Mouse (Mus musculus): ENCODE data around the gene Snrpa. TPM values are rescaled to one million over a fixed set of nuclear protein-coding genes. Genes with fewer than 3 reads are reported as not detected.

Gene Snrpa
- polyA plus RNA-seq, 1 experiment from 2014 or later: 363 TPM

GRCm38 (mm10) chr7:27166614-27167474, 29.2 kb downstream of the Snrpa start, which contains the start of gene Egln2:
TSS of gene Egln2 (minus strand) at chr7:27166802.
- H3K27me3 ChIP-seq (ENCODE audit: control insufficient read depth, insufficient read depth, low read length): no peaks in the 10 kb centered on the region
- WGBS: 2% methylated on average over 44 of the region's 61 CpGs
- H3K4me1 ChIP-seq (ENCODE audit: control insufficient read depth, insufficient read depth, low read length): peaks cover 20% of the 10 kb centered on the region
- peak within 1 kb of the TSS; percentile 87 for H3K9ac ChIP-seq (ENCODE audit: low read length)
- H3K27ac ChIP-seq (ENCODE audit: low read depth, low read length): peak within 1 kb of the TSS; percentile 94
- DNase-seq (ENCODE audit: low spot score) (peak; percentile 94), ATAC-seq (ENCODE audit: insufficient read depth, low FRiP score, low TSS enrichment) (peak; percentile 77)
- H3K9me3 ChIP-seq (ENCODE audit: control insufficient read depth, low read length): no peaks in the 10 kb centered on the region
- 0 out of 2 replicates have a peak, but pooled peaks cover 2% of the 10 kb centered on the region for H3K36me3 ChIP-seq (ENCODE audit: control insufficient read depth, insufficient read depth, low read length)
- H3K4me3 ChIP-seq (ENCODE audit: low read depth, low read length): peak within 1 kb of the TSS; percentile 72
- peak within 1 kb of the TSS; percentile 63 for H3K4me2 ChIP-seq (ENCODE audit: low read depth)

GRCm38 (mm10) chr7:27166229-27166613, 29.9 kb downstream of the Snrpa start:
- H3K9me3 ChIP-seq (ENCODE audit: control insufficient read depth, low read length): no peaks in the 10 kb centered on the region
- H3K4me1 ChIP-seq (ENCODE audit: control insufficient read depth, insufficient read depth, low read length): peaks cover 20% of the 10 kb centered on the region
- no peaks in the 10 kb centered on the region for H3K27me3 ChIP-seq (ENCODE audit: control insufficient read depth, insufficient read depth, low read length)
- H3K4me3 ChIP-seq (ENCODE audit: low read depth, low read length): peak overlapping the region; percentile 72
- peak overlapping the region; percentile 87 for H3K9ac ChIP-seq (ENCODE audit: low read length)
- H3K4me2 ChIP-seq (ENCODE audit: low read depth): peak overlapping the region; percentile 63
- under 1% methylated on average over 39 of the region's 43 CpGs for WGBS
- ATAC-seq (ENCODE audit: insufficient read depth, low FRiP score, low TSS enrichment) (peak; percentile 73), DNase-seq (ENCODE audit: low spot score) (peak; percentile 89)
- H3K27ac ChIP-seq (ENCODE audit: low read depth, low read length): peak overlapping the region; percentile 94
- H3K36me3 ChIP-seq (ENCODE audit: control insufficient read depth, insufficient read depth, low read length): 0 out of 2 replicates have a peak, but pooled peaks cover 3% of the 10 kb centered on the region

- 8% methylated on average over 8 of the region's 8 CpGs for WGBS
- ATAC-seq (ENCODE audit: insufficient read depth, low FRiP score, low TSS enrichment): no peak
- Histone ChIP-seq H3K9me3 (ENCODE audit: control insufficient read depth, low read length) (no peaks in the 10 kb centered on the region), H3K27ac (ENCODE audit: low read depth, low read length) (peak overlapping the region; percentile 94), H3K36me3 (ENCODE audit: control insufficient read depth, insufficient read depth, low read length) (0 out of 2 replicates have a peak, but pooled peaks cover 3% of the 10 kb centered on the region), H3K27me3 (ENCODE audit: control insufficient read depth, insufficient read depth, low read length) (no peaks in the 10 kb centered on the region), H3K4me3 (ENCODE audit: low read depth, low read length) (peak overlapping the region; percentile 72), H3K4me1 (ENCODE audit: control insufficient read depth, insufficient read depth, low read length) (peaks cover 20% of the 10 kb centered on the region), H3K9ac (ENCODE audit: low read length) (peak overlapping the region; percentile 87), H3K4me2 (ENCODE audit: low read depth) (peak overlapping the region; percentile 63)
- DNase-seq (ENCODE audit: low spot score): peak; percentile 10
Observed at GRCm38 (mm10) chr7:27165696-27166095, 30.4 kb downstream of the Snrpa start.

- H3K4me1 ChIP-seq (ENCODE audit: control insufficient read depth, insufficient read depth, low read length): peaks cover 20% of the 10 kb centered on the region
- peak overlapping the region; percentile 87 for H3K9ac ChIP-seq (ENCODE audit: low read length)
- ATAC-seq (ENCODE audit: insufficient read depth, low FRiP score, low TSS enrichment): no peak
- H3K4me3 ChIP-seq (ENCODE audit: low read depth, low read length): peak overlapping the region; percentile 72
- H3K9me3 ChIP-seq (ENCODE audit: control insufficient read depth, low read length): no peaks in the 10 kb centered on the region
- H3K4me2 ChIP-seq (ENCODE audit: low read depth): peak overlapping the region; percentile 63
- H3K27me3 ChIP-seq (ENCODE audit: control insufficient read depth, insufficient read depth, low read length): no peaks in the 10 kb centered on the region
- 74% methylated on average over 23 of the region's 23 CpGs for WGBS
- peak; percentile 9 for DNase-seq (ENCODE audit: low spot score)
- H3K27ac ChIP-seq (ENCODE audit: low read depth, low read length): no peak overlapping the region
- 0 out of 2 replicates have a peak, but pooled peaks cover 3% of the 10 kb centered on the region for H3K36me3 ChIP-seq (ENCODE audit: control insufficient read depth, insufficient read depth, low read length)
Observed at GRCm38 (mm10) chr7:27165007-27165655, 30.9 kb downstream of the Snrpa start.

GRCm38 (mm10) chr7:27164112-27164947, 31.7 kb downstream of the Snrpa start:
- Histone ChIP-seq H3K27ac (ENCODE audit: low read depth, low read length) (no peak overlapping the region), H3K27me3 (ENCODE audit: control insufficient read depth, insufficient read depth, low read length) (no peaks in the 10 kb centered on the region), H3K4me3 (ENCODE audit: low read depth, low read length) (peak overlapping the region; percentile 13; the same call in 1 of the 2 replicates), H3K4me1 (ENCODE audit: control insufficient read depth, insufficient read depth, low read length) (peaks cover 20% of the 10 kb centered on the region), H3K9ac (ENCODE audit: low read length) (peak overlapping the region; percentile 87), H3K4me2 (ENCODE audit: low read depth) (peak overlapping the region; percentile 63), H3K36me3 (ENCODE audit: control insufficient read depth, insufficient read depth, low read length) (0 out of 2 replicates have a peak, but pooled peaks cover 3% of the 10 kb centered on the region), H3K9me3 (ENCODE audit: control insufficient read depth, low read length) (no peaks in the 10 kb centered on the region)
- WGBS: 87% methylated on average over 33 of the region's 33 CpGs
- DNase-seq (ENCODE audit: low spot score): peak; percentile 9
- ATAC-seq (ENCODE audit: insufficient read depth, low FRiP score, low TSS enrichment): no peak

GRCm38 (mm10) chr7:27163450-27163805, 32.6 kb downstream of the Snrpa start:
- Histone ChIP-seq H3K27ac (ENCODE audit: low read depth, low read length) (no peak overlapping the region), H3K9ac (ENCODE audit: low read length) (no peak overlapping the region; the same call in 1 of the 2 replicates), H3K4me1 (ENCODE audit: control insufficient read depth, insufficient read depth, low read length) (peaks cover 20% of the 10 kb centered on the region), H3K9me3 (ENCODE audit: control insufficient read depth, low read length) (no peaks in the 10 kb centered on the region), H3K4me2 (ENCODE audit: low read depth) (peak overlapping the region; percentile 63; the same call in 1 of the 2 replicates), H3K36me3 (ENCODE audit: control insufficient read depth, insufficient read depth, low read length) (peaks cover 9% of the 10 kb centered on the region), H3K27me3 (ENCODE audit: control insufficient read depth, insufficient read depth, low read length) (no peaks in the 10 kb centered on the region), H3K4me3 (ENCODE audit: low read depth, low read length) (no peak overlapping the region)
- ATAC-seq (ENCODE audit: insufficient read depth, low FRiP score, low TSS enrichment) (no peak), DNase-seq (ENCODE audit: low spot score) (no peak)
- 86% methylated on average over 5 of the region's 5 CpGs for WGBS

- H3K9me3 ChIP-seq (ENCODE audit: control insufficient read depth, low read length): no peaks in the 10 kb centered on the region
- peaks cover 13% of the 10 kb centered on the region for H3K36me3 ChIP-seq (ENCODE audit: control insufficient read depth, insufficient read depth, low read length)
- H3K27me3 ChIP-seq (ENCODE audit: control insufficient read depth, insufficient read depth, low read length): no peaks in the 10 kb centered on the region
- 95% methylated on average over 5 of the region's 5 CpGs for WGBS
- DNase-seq (ENCODE audit: low spot score) (no peak), ATAC-seq (ENCODE audit: insufficient read depth, low FRiP score, low TSS enrichment) (no peak)
- H3K4me1 ChIP-seq (ENCODE audit: control insufficient read depth, insufficient read depth, low read length): peaks cover 20% of the 10 kb centered on the region
- H3K4me2 ChIP-seq (ENCODE audit: low read depth): no peak overlapping the region
- no peak overlapping the region for H3K27ac ChIP-seq (ENCODE audit: low read depth, low read length)
- H3K9ac ChIP-seq (ENCODE audit: low read length): no peak overlapping the region
- no peak overlapping the region for H3K4me3 ChIP-seq (ENCODE audit: low read depth, low read length)
Observed at GRCm38 (mm10) chr7:27162780-27163449, 33.2 kb downstream of the Snrpa start.

GRCm38 (mm10) chr7:27161744-27162143, 34.3 kb downstream of the Snrpa start:
- DNase-seq (ENCODE audit: low spot score) (no peak), ATAC-seq (ENCODE audit: insufficient read depth, low FRiP score, low TSS enrichment) (no peak)
- H3K4me1 ChIP-seq (ENCODE audit: control insufficient read depth, insufficient read depth, low read length): peaks cover 20% of the 10 kb centered on the region
- 77% methylated on average over 4 of the region's 4 CpGs for WGBS
- H3K9ac ChIP-seq (ENCODE audit: low read length): no peak overlapping the region
- no peaks in the 10 kb centered on the region for H3K27me3 ChIP-seq (ENCODE audit: control insufficient read depth, insufficient read depth, low read length)
- H3K27ac ChIP-seq (ENCODE audit: low read depth, low read length): no peak overlapping the region
- H3K9me3 ChIP-seq (ENCODE audit: control insufficient read depth, low read length): no peaks in the 10 kb centered on the region
- H3K36me3 ChIP-seq (ENCODE audit: control insufficient read depth, insufficient read depth, low read length): peaks cover 17% of the 10 kb centered on the region
- H3K4me2 ChIP-seq (ENCODE audit: low read depth): no peak overlapping the region
- H3K4me3 ChIP-seq (ENCODE audit: low read depth, low read length): no peak overlapping the region

Data from neural tube, embryonic 11.5 days (tissue).